Mouse (Mus musculus): ENCODE data around the gene Flot2. TPM values are rescaled to one million over a fixed set of nuclear protein-coding genes. Genes with fewer than 3 reads are reported as not detected.
A peak's percentile ranks its signal among the peaks of the same experiment; 100 is the strongest.
"Not testable (repeated sequence)": the region's sequence is repeated elsewhere in the genome, so short reads cannot be mapped to it uniquely, and the experiment has no call there.

Gene Flot2
- total and polyA plus RNA-seq, 2 experiments from 2014 or later: 87.1 to 92.7 TPM

GRCm38 (mm10) chr11:78033931-78034617, 3.7 kb upstream of the Flot2 start:
- no peak overlapping the region for H3K4me2 ChIP-seq (ENCODE audit: low read depth, low read length, poor library complexity, severe bottlenecking)
- no peak overlapping the region for H3K27ac ChIP-seq (ENCODE audit: low read depth, low read length)
- no peak overlapping the region for H3K4me3 ChIP-seq (ENCODE audit: low read depth, low read length)
- DNase-seq (ENCODE audit: low spot score) (no peak), ATAC-seq (ENCODE audit: low FRiP score) (no peak)
- no peaks in the 10 kb centered on the region for H3K27me3 ChIP-seq (ENCODE audit: insufficient read depth, low read length)
- WGBS: 94% methylated on average over 23 of the region's 23 CpGs
- no peak overlapping the region for H3K9ac ChIP-seq (replicated peaks; ENCODE audit: low read length, poor library complexity, severe bottlenecking)
- TF ChIP-seq CTCF (IDR thresholded peaks at IDR 0.05): no peak
- H3K36me3 ChIP-seq (ENCODE audit: insufficient read depth, low read length): peaks cover 10% of the 10 kb centered on the region
- no peaks in the 10 kb centered on the region for H3K9me3 ChIP-seq (ENCODE audit: low read length)
- peaks cover 9% of the 10 kb centered on the region; the same call in 1 of the 2 replicates for H3K4me1 ChIP-seq (ENCODE audit: insufficient read depth, low read length)

GRCm38 (mm10) chr11:78036791-78037190, 940 bp upstream of the Flot2 start:
- Histone ChIP-seq H3K36me3 (ENCODE audit: insufficient read depth, low read length) (0 out of 2 replicates have a peak, but pooled peaks cover 3% of the 10 kb centered on the region), H3K4me2 (ENCODE audit: low read depth, low read length, poor library complexity, severe bottlenecking) (no peak overlapping the region), H3K4me1 (ENCODE audit: insufficient read depth, low read length) (peaks cover 9% of the 10 kb centered on the region; the same call in 1 of the 2 replicates), H3K27ac (ENCODE audit: low read depth, low read length) (no peak overlapping the region), H3K9ac (replicated peaks; ENCODE audit: low read length, poor library complexity, severe bottlenecking) (no peak overlapping the region), H3K27me3 (ENCODE audit: insufficient read depth, low read length) (no peaks in the 10 kb centered on the region), H3K4me3 (ENCODE audit: low read depth, low read length) (no peak overlapping the region), H3K9me3 (ENCODE audit: low read length) (no peaks in the 10 kb centered on the region)
- TF ChIP-seq CTCF (IDR thresholded peaks at IDR 0.05): no peak
- ATAC-seq (ENCODE audit: low FRiP score) (no peak), DNase-seq (ENCODE audit: low spot score) (no peak)
- 81% methylated on average over 10 of the region's 10 CpGs for WGBS

DNA sequence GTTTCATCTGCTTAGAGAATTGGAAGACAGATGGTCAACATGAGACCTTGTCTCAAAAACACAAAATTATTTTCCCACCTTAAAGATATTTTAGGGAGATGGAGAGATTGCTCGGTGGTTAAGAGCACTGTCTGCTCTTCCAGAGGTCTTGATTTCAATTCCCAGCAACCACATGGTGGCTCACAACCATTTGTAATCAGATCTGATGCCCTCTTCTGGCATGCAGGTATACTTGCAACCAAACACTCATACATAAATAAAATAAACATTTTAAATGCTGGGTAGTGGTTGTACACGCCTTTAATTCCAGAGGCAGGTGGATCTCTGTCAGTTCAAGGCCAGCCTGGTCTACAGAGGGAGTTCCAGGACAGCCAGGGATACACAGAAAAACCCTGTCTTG, 3.1 kb downstream of the Flot2 start:
- Histone ChIP-seq H3K4me3 (ENCODE audit: low read depth, low read length) (no peak overlapping the region), H3K27me3 (ENCODE audit: insufficient read depth, low read length) (no peaks in the 10 kb centered on the region), H3K4me2 (ENCODE audit: low read depth, low read length, poor library complexity, severe bottlenecking) (no peak overlapping the region), H3K4me1 (ENCODE audit: insufficient read depth, low read length) (no peaks in the 10 kb centered on the region), H3K9ac (replicated peaks; ENCODE audit: low read length, poor library complexity, severe bottlenecking) (no peak overlapping the region), H3K27ac (ENCODE audit: low read depth, low read length) (no peak overlapping the region), H3K9me3 (ENCODE audit: low read length) (no peaks in the 10 kb centered on the region), H3K36me3 (ENCODE audit: insufficient read depth, low read length) (no peaks in the 10 kb centered on the region)
- 67% methylated on average over 2 of the region's 2 CpGs for WGBS
- peak; percentile 65 for TF ChIP-seq CTCF (IDR thresholded peaks at IDR 0.05)
- ATAC-seq (ENCODE audit: low FRiP score) (no peak), DNase-seq (ENCODE audit: low spot score) (no peak)

DNA sequence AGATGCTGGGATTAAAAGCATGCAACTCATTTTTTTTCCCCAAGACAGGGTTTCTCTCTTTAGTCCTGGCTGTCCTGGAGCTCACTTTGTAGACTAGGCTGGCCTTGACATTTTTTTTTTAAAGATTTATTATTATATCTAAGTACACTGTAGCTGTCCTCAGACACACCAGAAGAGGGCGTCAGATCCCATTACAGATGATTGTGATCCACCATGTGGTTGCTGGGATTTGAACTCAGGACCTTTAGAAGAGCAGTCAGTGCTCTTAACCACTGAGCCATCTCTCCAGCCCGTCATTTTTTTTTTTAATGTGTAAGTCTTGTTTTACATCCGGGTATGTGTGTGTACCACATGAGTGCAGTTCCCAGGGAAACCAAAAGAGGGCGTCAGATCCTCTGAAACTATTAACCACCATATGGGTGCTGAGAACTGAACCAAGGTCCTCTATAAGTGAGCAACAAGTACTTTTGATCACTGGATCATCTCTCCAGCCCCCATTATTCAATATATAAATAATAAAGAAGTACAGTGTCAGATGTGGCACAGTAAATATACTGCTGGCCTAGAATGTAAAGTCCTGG, 4.6 kb downstream of the Flot2 start:
- WGBS: 95% methylated on average over 4 of the region's 4 CpGs

GRCm38 (mm10) chr11:78044758-78045251, 7.1 kb downstream of the Flot2 start:
- Histone ChIP-seq H3K27ac (ENCODE audit: low read depth, low read length) (no peak overlapping the region), H3K4me2 (ENCODE audit: low read depth, low read length, poor library complexity, severe bottlenecking) (no peak overlapping the region), H3K9me3 (ENCODE audit: low read length) (no peaks in the 10 kb centered on the region), H3K4me1 (ENCODE audit: insufficient read depth, low read length) (no peaks in the 10 kb centered on the region), H3K27me3 (ENCODE audit: insufficient read depth, low read length) (no peaks in the 10 kb centered on the region), H3K9ac (replicated peaks; ENCODE audit: low read length, poor library complexity, severe bottlenecking) (no peak overlapping the region), H3K36me3 (ENCODE audit: insufficient read depth, low read length) (no peaks in the 10 kb centered on the region), H3K4me3 (ENCODE audit: low read depth, low read length) (no peak overlapping the region)
- DNase-seq (ENCODE audit: low spot score): peak; percentile 78
- WGBS: 70% methylated on average over 5 of the region's 5 CpGs
- TF ChIP-seq CTCF (IDR thresholded peaks at IDR 0.05): no peak
- no peak for ATAC-seq (ENCODE audit: low FRiP score)

More for the DNA sequence above, 4.6 kb downstream of the Flot2 start:
- not testable (repeated sequence) for DNase-seq (ENCODE audit: low spot score); ATAC-seq (ENCODE audit: low FRiP score); H3K4me2 ChIP-seq (ENCODE audit: low read depth, low read length, poor library complexity, severe bottlenecking); H3K9ac ChIP-seq (replicated peaks; ENCODE audit: low read length, poor library complexity, severe bottlenecking); H3K27me3 ChIP-seq (ENCODE audit: insufficient read depth, low read length); H3K36me3 ChIP-seq (ENCODE audit: insufficient read depth, low read length); H3K4me1 ChIP-seq (ENCODE audit: insufficient read depth, low read length); H3K27ac ChIP-seq (ENCODE audit: low read depth, low read length); H3K4me3 ChIP-seq (ENCODE audit: low read depth, low read length); H3K9me3 ChIP-seq (ENCODE audit: low read length)
- TF ChIP-seq CTCF (IDR thresholded peaks at IDR 0.05): peak; percentile 23; the same call in 1 of the 2 replicates

- H3K9me3 ChIP-seq (ENCODE audit: low read length); H3K27ac ChIP-seq (ENCODE audit: low read depth, low read length); H3K4me2 ChIP-seq (ENCODE audit: low read depth, low read length, poor library complexity, severe bottlenecking); ATAC-seq (ENCODE audit: low FRiP score); H3K27me3 ChIP-seq (ENCODE audit: insufficient read depth, low read length); H3K4me1 ChIP-seq (ENCODE audit: insufficient read depth, low read length); DNase-seq (ENCODE audit: low spot score); H3K9ac ChIP-seq (replicated peaks; ENCODE audit: low read length, poor library complexity, severe bottlenecking); H3K4me3 ChIP-seq (ENCODE audit: low read depth, low read length): not testable (repeated sequence)
- H3K36me3 ChIP-seq (ENCODE audit: insufficient read depth, low read length): peaks cover 16% of the 10 kb centered on the region
- WGBS: 86% methylated on average over 4 of the region's 4 CpGs
These were observed 10.9 kb downstream of the Flot2 start for GRCm38 (mm10) chr11:78048637-78049036.
